Mouse (Mus musculus) lung, embryonic 14.5 days (tissue): ENCODE data around the gene N4bp2l1. TPM values are rescaled to one million over a fixed set of nuclear protein-coding genes. Genes with fewer than 3 reads are reported as not detected.

Experiments
- ATAC-seq: fragments of 200-750 bp; cut with Nextera tagmentation; 2 replicates; pipeline ENCODE4 v1.8.0; 2017; ENCODE audit warnings: mild to moderate bottlenecking, moderate TSS enrichment, moderate library complexity; ENCODE audit not compliant: insufficient read depth
- DNase-seq: peaks from one replicate; pipeline ENCODE4 v3.0.0-alpha.2; 2015
- H3K27ac ChIP-seq: fragments of 300-500 bp; sonication (generic); 2 replicates; pipeline ENCODE4 v1.5.1; 2014; ENCODE audit warnings: low read depth, mild to moderate bottlenecking, moderate library complexity
- H3K27me3 ChIP-seq: fragments of 300-500 bp; sonication (generic); 2 replicates; pipeline ENCODE4 v1.6.1; 2014; ENCODE audit warnings: low read length, control low read depth; ENCODE audit not compliant: insufficient read depth
- H3K36me3 ChIP-seq: fragments of 300-500 bp; sonication (generic); 2 replicates; pipeline ENCODE4 v1.6.1; 2014; ENCODE audit warnings: control low read depth; ENCODE audit not compliant: insufficient read depth
- H3K4me1 ChIP-seq: fragments of 300-500 bp; sonication (generic); 2 replicates; pipeline ENCODE4 v1.6.1; 2014; ENCODE audit warnings: antibody characterized with exemption, control low read depth; ENCODE audit not compliant: insufficient read depth
- H3K4me2 ChIP-seq: fragments of 300-500 bp; sonication (generic); 2 replicates; pipeline ENCODE4 v1.6.1; 2014; ENCODE audit warnings: mild to moderate bottlenecking
- H3K4me3 ChIP-seq: fragments of 300-500 bp; sonication (generic); 2 replicates; pipeline ENCODE4 v1.5.1; 2014; ENCODE audit warnings: low read depth, low read length
- H3K9ac ChIP-seq: fragments of 300-500 bp; sonication (generic); 2 replicates; pipeline ENCODE4 v1.6.1; 2014
- H3K9me3 ChIP-seq: fragments of 300-500 bp; sonication (generic); 2 replicates; pipeline ENCODE4 v1.6.1; 2016; ENCODE audit warnings: low read depth, low read length, control low read depth
- CTCF ChIP-seq: IDR thresholded peaks from 2 replicates; pipeline ENCODE4 v1.5.1; 2016; ENCODE audit warnings: antibody characterized with exemption, low read depth
- WGBS: fragments of 180-500 bp; shearing (Covaris S2); extraction: QIAGEN DNeasy Blood & Tissue Kit; methylation state at CpG from one replicate; pipeline ENCODE4 v1.1.7; 2014; 5-methylcytosine and 5-hydroxymethylcytosine counted together
- polyA plus RNA-seq: library from polyadenylated mRNA; unstranded; fragments of >200 nt; fragmentation: Nextera tagmentation; extraction: Ambion mirVana; gene quantifications from 2 replicates; pipeline ENCODE4 v1.2.1, GENCODE M21; 2014

Gene N4bp2l1
- polyA plus RNA-seq, 1 experiment from 2014 or later: 4.5 TPM

- no peak for DNase-seq
- no peaks in the 10 kb centered on the region for H3K36me3 ChIP-seq
- no peaks in the 10 kb centered on the region for H3K4me1 ChIP-seq
- H3K4me3 ChIP-seq: no peak overlapping the region
- WGBS: 84% methylated on average over 1 of the region's 1 CpGs
- H3K9me3 ChIP-seq: no peaks in the 10 kb centered on the region
- H3K27ac ChIP-seq: no peak overlapping the region
- TF ChIP-seq CTCF: no peak
- ATAC-seq: no peak; the same call in 1 of the 2 replicates
- H3K4me2 ChIP-seq: no peak overlapping the region
- no peaks in the 10 kb centered on the region for H3K27me3 ChIP-seq
- no peak overlapping the region for H3K9ac ChIP-seq
Measured at GRCm38 (mm10) chr5:150611136-150611535, 14.1 kb upstream of the N4bp2l1 start.

GRCm38 (mm10) chr5:150607631-150608030 is 10.6 kb upstream of the N4bp2l1 start:
- Histone ChIP-seq H3K27me3 (no peaks in the 10 kb centered on the region), H3K4me1 (no peaks in the 10 kb centered on the region), H3K9ac (no peak overlapping the region), H3K4me3 (no peak overlapping the region), H3K4me2 (no peak overlapping the region), H3K9me3 (no peaks in the 10 kb centered on the region), H3K27ac (no peak overlapping the region), H3K36me3 (no peaks in the 10 kb centered on the region)
- DNase-seq (no peak), ATAC-seq (no peak)
- TF ChIP-seq CTCF: no peak
- WGBS: 88% methylated on average over 8 of the region's 8 CpGs

GRCm38 (mm10) chr5:150606131-150606530 is 9.1 kb upstream of the N4bp2l1 start:
- TF ChIP-seq CTCF: no peak
- 91% methylated on average over 6 of the region's 6 CpGs for WGBS
- H3K9me3 ChIP-seq: no peaks in the 10 kb centered on the region
- H3K4me2 ChIP-seq: no peak overlapping the region
- DNase-seq (no peak), ATAC-seq (no peak)
- H3K36me3 ChIP-seq: no peaks in the 10 kb centered on the region
- H3K27ac ChIP-seq: no peak overlapping the region
- H3K9ac ChIP-seq: no peak overlapping the region
- no peaks in the 10 kb centered on the region for H3K27me3 ChIP-seq
- H3K4me1 ChIP-seq: no peaks in the 10 kb centered on the region
- H3K4me3 ChIP-seq: no peak overlapping the region

GRCm38 (mm10) chr5:150601441-150602230 is 4.6 kb upstream of the N4bp2l1 start:
- no peak for DNase-seq
- Histone ChIP-seq H3K4me1 (no peaks in the 10 kb centered on the region), H3K36me3 (no peaks in the 10 kb centered on the region), H3K9ac (no peak overlapping the region), H3K4me3 (no peak overlapping the region), H3K4me2 (no peak overlapping the region), H3K27me3 (no peaks in the 10 kb centered on the region), H3K9me3 (no peaks in the 10 kb centered on the region), H3K27ac (no peak overlapping the region)
- TF ChIP-seq CTCF: no peak
- ATAC-seq: no peak
- WGBS: 73% methylated on average over 14 of the region's 14 CpGs

GRCm38 (mm10) chr5:150600554-150601440 is 3.8 kb upstream of the N4bp2l1 start:
- no peak for TF ChIP-seq CTCF
- Histone ChIP-seq H3K27ac (no peak overlapping the region), H3K27me3 (no peaks in the 10 kb centered on the region), H3K4me2 (no peak overlapping the region), H3K4me1 (no peaks in the 10 kb centered on the region), H3K36me3 (no peaks in the 10 kb centered on the region), H3K9me3 (no peaks in the 10 kb centered on the region), H3K9ac (no peak overlapping the region), H3K4me3 (no peak overlapping the region)
- DNase-seq: no peak
- ATAC-seq: no peak
- 67% methylated on average over 20 of the region's 20 CpGs for WGBS

- Histone ChIP-seq H3K4me1 (no peaks in the 10 kb centered on the region), H3K9me3 (no peaks in the 10 kb centered on the region), H3K36me3 (no peaks in the 10 kb centered on the region), H3K27me3 (peaks cover 6% of the 10 kb centered on the region), H3K4me3 (no peak overlapping the region), H3K4me2 (no peak overlapping the region), H3K9ac (no peak overlapping the region), H3K27ac (no peak overlapping the region)
- no peak for TF ChIP-seq CTCF
- 56% methylated on average over 13 of the region's 13 CpGs for WGBS
- DNase-seq (no peak), ATAC-seq (no peak)
Measured at GRCm38 (mm10) chr5:150599301-150600294, 2.6 kb upstream of the N4bp2l1 start.
